Mouse (Mus musculus) stomach, adult 2 months (tissue): ENCODE data around the gene Hsf2bp. TPM values are rescaled to one million over a fixed set of nuclear protein-coding genes. Genes with fewer than 3 reads are reported as not detected.

Source experiments
- polyA plus RNA-seq: library from polyadenylated mRNA; depleted of rRNA; stranded (reverse); fragments of >200 nt; gene quantifications from 2 replicates; pipeline ENCODE4 v1.2.3, GENCODE M21; 2012; rRNA removed

Gene Hsf2bp
- 0.16 and 0.17 TPM in 2 replicates for polyA plus RNA-seq

GRCm38 (mm10) chr17:32035609-32036508 lies at the start of gene Hsf2bp, which contains the start of gene Rrp1b:
Hsf2bp (minus strand) TSS chr17:32036349.
Rrp1b (plus strand) TSS chr17:32036100.

Other genes with a start within 250 kb of the Hsf2bp start
- gene Sik1, start 180.5 kb downstream of the Hsf2bp start, polyA plus RNA-seq, result 15.2 and 19.3 TPM in 2 replicates
- 2.3 and 4.6 TPM in 2 replicates for gene Rrp1b, start 249 bp downstream of the Hsf2bp start, polyA plus RNA-seq
- 16.0 and 19.8 TPM in 2 replicates for gene Notch3, start 130.5 kb upstream of the Hsf2bp start, polyA plus RNA-seq
- 21.8 and 25.5 TPM in 2 replicates for gene Ephx3, start 153.2 kb upstream of the Hsf2bp start, polyA plus RNA-seq
- 16.7 and 17.2 TPM in 2 replicates for gene Brd4, start 248.4 kb upstream of the Hsf2bp start, polyA plus RNA-seq